Mouse (Mus musculus) cerebellum, adult 2 months (tissue): ENCODE measurements around the gene 2700049A03Rik. TPM values are rescaled to one million over a fixed set of nuclear protein-coding genes. Genes with fewer than 3 reads are reported as not detected.

Experiments
- DNase-seq, 2 experiments: peaks; one replicate each; pipeline ENCODE4 v3.0.0; 2021
- H3K27ac ChIP-seq: fragments of 200-500 bp; 2 replicates; pipeline ENCODE4 v1.5.1; 2012; ENCODE audit warnings: low read length, control low read depth, inconsistent platforms; ENCODE audit not compliant: insufficient read depth
- H3K27me3 ChIP-seq: fragments of 200-500 bp; 2 replicates; pipeline ENCODE4 v1.6.1; 2012; ENCODE audit warnings: inconsistent platforms, mild to moderate bottlenecking, low read length, moderate library complexity; ENCODE audit not compliant: control insufficient read depth, insufficient read depth
- H3K4me1 ChIP-seq: fragments of 200-500 bp; 2 replicates; pipeline ENCODE4 v1.6.1; 2011; ENCODE audit warnings: low read length; ENCODE audit not compliant: control insufficient read depth, insufficient read depth
- H3K4me3 ChIP-seq: fragments of 200-500 bp; replicated peaks from 2 replicates; pipeline ENCODE3; 2011; ENCODE audit warnings: mild to moderate bottlenecking, low read depth, low read length, control low read depth; ENCODE audit not compliant: insufficient read depth
- CTCF ChIP-seq: fragments of 200-500 bp; IDR thresholded peaks from 2 replicates; pipeline ENCODE4 v1.5.1; 2011; ENCODE audit warnings: low read depth, mild to moderate bottlenecking, control low read depth, low read length, moderate library complexity, borderline replicate concordance; ENCODE audit not compliant: insufficient read depth
- POLR2A ChIP-seq: fragments of 200-500 bp; IDR thresholded peaks from 2 replicates; pipeline ENCODE4 v1.6.1; 2011; ENCODE audit warnings: low read length, control low read depth, borderline replicate concordance; ENCODE audit not compliant: insufficient read depth
- WGBS: fragments of 180-500 bp; shearing (Covaris S2); methylation state at CpG from one replicate; pipeline ENCODE4 v1.1.7; 2018; 5-methylcytosine and 5-hydroxymethylcytosine counted together
- polyA plus RNA-seq: library from polyadenylated mRNA; depleted of rRNA; stranded (reverse); fragments of >200 nt; gene quantifications from 2 replicates; pipeline ENCODE4 v1.2.3, GENCODE M21; 2012

2700049A03Rik gene
- polyA plus RNA-seq, 1 experiment, result 6.5 TPM

DNA sequence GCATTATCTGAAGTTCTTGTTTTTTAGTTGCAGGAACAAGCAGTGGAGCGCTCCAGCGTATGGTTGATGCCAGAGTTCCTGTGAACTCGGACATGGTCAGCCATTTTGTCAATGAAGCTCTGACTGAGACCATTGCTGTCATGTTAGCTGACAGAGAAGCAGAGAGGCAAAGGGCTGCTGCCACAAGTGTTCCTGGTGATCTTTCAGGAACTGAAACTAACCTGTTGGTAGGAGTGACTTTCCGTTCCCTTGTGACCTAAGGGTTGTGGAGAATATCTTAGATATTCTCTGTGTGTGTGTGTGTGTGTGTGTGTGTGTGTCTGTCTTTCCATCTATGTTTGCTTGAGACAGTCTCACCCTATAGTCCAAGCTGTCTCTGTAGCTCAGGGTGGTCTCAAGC is 47.7 kb downstream of the 2700049A03Rik start:
- WGBS, result 96% methylated on average over 4 of the region's 4 CpGs
- DNase-seq, result no peak
- H3K27ac ChIP-seq, result no peak overlapping the region
- H3K27me3 ChIP-seq, result no peaks in the 10 kb centered on the region
- H3K4me1 ChIP-seq, result no peaks in the 10 kb centered on the region
- H3K4me3 ChIP-seq, result no peak overlapping the region
- TF ChIP-seq POLR2A (no peak), CTCF (no peak)

- no peak for DNase-seq
- H3K4me3 ChIP-seq, result no peak overlapping the region
- no peak overlapping the region for H3K27ac ChIP-seq
- H3K4me1 ChIP-seq, result no peaks in the 10 kb centered on the region
- TF ChIP-seq POLR2A, result no peak
- TF ChIP-seq CTCF, result no peak
- H3K27me3 ChIP-seq, result no peaks in the 10 kb centered on the region
- 87% methylated on average over 8 of the region's 8 CpGs for WGBS
Measured at GRCm38 (mm10) chr12:71192705-71193104, 56.1 kb downstream of the 2700049A03Rik start.

GRCm38 (mm10) chr12:71197671-71198070 is 61.0 kb downstream of the 2700049A03Rik start:
- H3K27me3 ChIP-seq, result no peaks in the 10 kb centered on the region
- no peak overlapping the region for H3K4me3 ChIP-seq
- H3K27ac ChIP-seq, result no peak overlapping the region
- peak in 1 of 2 experiments; percentile 29 for DNase-seq
- H3K4me1 ChIP-seq, result no peaks in the 10 kb centered on the region
- TF ChIP-seq POLR2A (no peak), CTCF (peak; percentile 57; the same call in 1 of the 2 replicates)
- WGBS, result 41% methylated on average over 3 of the region's 3 CpGs

DNA sequence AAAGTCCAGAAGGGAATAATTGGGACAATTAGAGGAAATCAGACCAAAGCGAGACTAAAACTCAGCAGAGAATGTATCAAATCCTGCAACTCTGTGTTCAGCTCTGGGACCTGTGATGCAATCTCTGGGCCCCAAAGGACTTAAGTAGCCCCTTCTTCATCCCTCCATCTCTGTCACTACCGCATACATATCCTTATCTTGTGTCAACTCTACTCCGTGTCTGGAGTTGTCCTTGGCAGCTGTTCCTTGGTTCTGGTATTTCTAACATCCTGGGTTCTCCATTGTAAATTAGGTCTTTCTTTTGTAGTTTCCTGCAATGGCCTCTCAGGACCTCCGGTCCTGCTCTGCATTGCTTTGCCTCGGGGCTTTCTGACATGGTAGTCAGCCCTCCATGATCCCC is 65.1 kb downstream of the 2700049A03Rik start:
- 79% methylated on average over 5 of the region's 5 CpGs for WGBS
- no peak for DNase-seq
- TF ChIP-seq POLR2A, result no peak
- no peak for TF ChIP-seq CTCF
- no peak overlapping the region for H3K4me3 ChIP-seq
- no peak overlapping the region for H3K27ac ChIP-seq
- H3K4me1 ChIP-seq, result no peaks in the 10 kb centered on the region; the same call in 1 of the 2 replicates
- no peaks in the 10 kb centered on the region for H3K27me3 ChIP-seq

DNA sequence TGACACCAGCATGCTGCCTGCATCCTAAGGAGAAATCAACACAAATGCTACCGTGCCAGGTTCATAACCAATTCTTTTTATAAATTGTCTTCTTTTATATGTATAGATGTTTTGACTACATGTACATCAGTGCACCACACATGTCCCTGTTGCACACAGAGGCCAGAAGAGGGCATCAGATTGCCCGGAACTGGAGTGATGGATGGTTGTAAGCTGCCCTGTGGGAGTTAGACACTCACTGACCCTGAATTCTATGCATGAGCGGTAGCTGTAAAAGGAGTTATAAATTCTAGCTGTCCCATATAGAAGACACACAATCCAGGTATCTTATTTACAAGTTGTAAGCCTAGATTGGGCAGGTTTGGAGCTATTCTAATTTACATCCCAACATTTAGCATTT is 67.7 kb downstream of the 2700049A03Rik start:
- WGBS, result 79% methylated on average over 3 of the region's 3 CpGs
- H3K27me3 ChIP-seq, result no peaks in the 10 kb centered on the region
- H3K4me3 ChIP-seq, result no peak overlapping the region
- TF ChIP-seq POLR2A, result no peak
- peak; percentile 22; the same call in 1 of the 2 replicates for TF ChIP-seq CTCF
- H3K27ac ChIP-seq, result no peak overlapping the region
- no peak for DNase-seq
- no peaks in the 10 kb centered on the region; the same call in 1 of the 2 replicates for H3K4me1 ChIP-seq

GRCm38 (mm10) chr12:71217191-71217590 is 80.5 kb downstream of the 2700049A03Rik start:
- TF ChIP-seq POLR2A, result no peak
- no peak for TF ChIP-seq CTCF
- Histone ChIP-seq H3K27ac (no peak overlapping the region), H3K4me3 (no peak overlapping the region), H3K27me3 (no peaks in the 10 kb centered on the region), H3K4me1 (no peaks in the 10 kb centered on the region)
- DNase-seq, result no peak
- 48% methylated on average over 9 of the region's 9 CpGs for WGBS

- Histone ChIP-seq H3K4me3 (no peak overlapping the region), H3K27ac (no peak overlapping the region), H3K4me1 (no peaks in the 10 kb centered on the region), H3K27me3 (no peaks in the 10 kb centered on the region)
- no peak for TF ChIP-seq POLR2A
- TF ChIP-seq CTCF, result no peak
- peak; percentile 14 to 34 for DNase-seq
- 34% methylated on average over 6 of the region's 6 CpGs for WGBS
Measured at GRCm38 (mm10) chr12:71217866-71218522, 81.3 kb downstream of the 2700049A03Rik start.

DNA sequence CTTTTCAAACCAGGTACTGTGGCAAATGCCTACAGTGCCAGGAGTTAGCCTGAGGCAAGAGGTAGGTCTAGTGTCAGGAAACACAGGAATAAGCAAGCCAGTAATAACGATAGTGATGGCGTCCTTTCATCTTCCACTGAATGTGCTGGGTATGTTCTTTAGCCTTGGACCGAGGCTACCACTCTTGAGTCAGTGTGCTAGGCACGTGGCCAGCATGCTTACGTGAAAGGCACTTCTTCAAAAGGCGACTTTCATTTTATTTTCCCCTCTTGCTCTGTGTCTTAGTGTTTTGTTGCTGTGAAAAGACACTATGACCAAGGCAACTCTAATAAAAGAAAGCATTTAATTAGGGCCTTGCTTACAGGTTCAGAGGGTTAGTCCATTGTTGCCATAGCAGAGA is 86.1 kb downstream of the 2700049A03Rik start:
- Histone ChIP-seq H3K27me3 (no peaks in the 10 kb centered on the region), H3K4me3 (no peak overlapping the region), H3K27ac (no peak overlapping the region), H3K4me1 (no peaks in the 10 kb centered on the region)
- DNase-seq, result no peak
- 94% methylated on average over 6 of the region's 6 CpGs for WGBS
- no peak for TF ChIP-seq POLR2A
